Mouse (Mus musculus) hindbrain, embryonic 16.5 days (tissue): Measurements from ENCODE around the gene Slc5a12. TPM values are rescaled to one million over a fixed set of nuclear protein-coding genes. Genes with fewer than 3 reads are reported as not detected.

Experiments
- ATAC-seq: fragments of 200-750 bp; cut with Nextera tagmentation; 2 replicates; pipeline ENCODE4 v1.8.0; 2017; ENCODE audit warnings: moderate TSS enrichment, moderate library complexity
- H3K27ac ChIP-seq: fragments of 300-500 bp; sonication (generic); 2 replicates; pipeline ENCODE4 v1.5.1; 2014; ENCODE audit warnings: low read depth, mild to moderate bottlenecking, control low read depth, low read length, moderate library complexity
- H3K27me3 ChIP-seq: fragments of 300-500 bp; sonication (generic); replicated peaks from 2 replicates; pipeline ENCODE4 v1.6.1; 2014; ENCODE audit warnings: low read length; ENCODE audit not compliant: control insufficient read depth, insufficient read depth
- H3K36me3 ChIP-seq: fragments of 300-500 bp; sonication (generic); 2 replicates; pipeline ENCODE4 v1.6.1; 2014; ENCODE audit warnings: mild to moderate bottlenecking, low read length, moderate library complexity, mixed read lengths; ENCODE audit not compliant: control insufficient read depth, insufficient read depth
- H3K4me1 ChIP-seq: fragments of 300-500 bp; sonication (generic); 2 replicates; pipeline ENCODE4 v1.6.1; 2014; ENCODE audit warnings: low read depth, low read length; ENCODE audit not compliant: control insufficient read depth, insufficient read depth
- H3K4me2 ChIP-seq: fragments of 300-500 bp; sonication (generic); 2 replicates; pipeline ENCODE4 v1.6.1; 2014; ENCODE audit warnings: mild to moderate bottlenecking, low read length, control low read depth, moderate library complexity
- H3K4me3 ChIP-seq: fragments of 300-500 bp; sonication (generic); 2 replicates; pipeline ENCODE4 v1.5.1; 2014; ENCODE audit warnings: mild to moderate bottlenecking, low read length, control low read depth, moderate library complexity
- H3K9ac ChIP-seq: fragments of 300-500 bp; sonication (generic); 2 replicates; pipeline ENCODE4 v1.6.1; 2014; ENCODE audit warnings: low read depth, mild to moderate bottlenecking, control low read depth, low read length, moderate library complexity
- H3K9me3 ChIP-seq: fragments of 300-500 bp; sonication (generic); 2 replicates; pipeline ENCODE4 v1.6.1; 2014; ENCODE audit warnings: mild to moderate bottlenecking, low read length, moderate library complexity; ENCODE audit not compliant: control insufficient read depth
- WGBS: fragments of 180-500 bp; shearing (Covaris S2); extraction: QIAGEN DNeasy Blood & Tissue Kit; methylation state at CpG from one replicate; pipeline ENCODE4 v1.1.7; 2014; 5-methylcytosine and 5-hydroxymethylcytosine counted together
- polyA plus RNA-seq: library from polyadenylated mRNA; unstranded; fragments of >200 nt; fragmentation: Nextera tagmentation; extraction: Ambion mirVana; gene quantifications from 2 replicates; pipeline ENCODE4 v1.2.1, GENCODE M21; 2015

Slc5a12 gene
- polyA plus RNA-seq, 1 experiment from 2014 or later: not detected

DNA sequence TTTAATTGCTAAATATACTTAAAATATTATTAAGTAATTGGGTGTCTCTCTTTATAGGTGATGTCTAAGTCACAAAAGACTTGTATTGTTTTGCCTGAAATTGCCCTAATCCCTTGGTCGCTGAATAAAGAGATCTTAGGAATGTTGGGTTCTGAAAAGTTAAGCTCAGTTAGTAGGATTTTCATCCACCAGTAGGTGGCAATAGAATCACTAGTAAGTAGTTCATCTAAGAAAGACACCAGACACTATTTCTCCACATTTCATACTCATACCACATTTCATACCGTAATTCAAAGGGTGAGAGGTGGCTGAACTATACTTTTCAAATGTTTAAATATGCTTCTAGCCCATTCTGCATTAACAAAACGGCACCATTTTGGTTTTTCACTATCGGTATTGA lies 66.2 kb downstream of the Slc5a12 start:
- H3K4me1 ChIP-seq: no peaks in the 10 kb centered on the region
- no peaks in the 10 kb centered on the region for H3K27me3 ChIP-seq
- no peak overlapping the region for H3K27ac ChIP-seq
- WGBS: 53% methylated on average over 4 of the region's 4 CpGs
- H3K9me3 ChIP-seq: no peaks in the 10 kb centered on the region
- ATAC-seq: peak; percentile 70; the same call in 1 of the 2 replicates
- H3K4me3 ChIP-seq: no peak overlapping the region
- no peak overlapping the region for H3K9ac ChIP-seq
- H3K36me3 ChIP-seq: no peaks in the 10 kb centered on the region
- no peak overlapping the region for H3K4me2 ChIP-seq

DNA sequence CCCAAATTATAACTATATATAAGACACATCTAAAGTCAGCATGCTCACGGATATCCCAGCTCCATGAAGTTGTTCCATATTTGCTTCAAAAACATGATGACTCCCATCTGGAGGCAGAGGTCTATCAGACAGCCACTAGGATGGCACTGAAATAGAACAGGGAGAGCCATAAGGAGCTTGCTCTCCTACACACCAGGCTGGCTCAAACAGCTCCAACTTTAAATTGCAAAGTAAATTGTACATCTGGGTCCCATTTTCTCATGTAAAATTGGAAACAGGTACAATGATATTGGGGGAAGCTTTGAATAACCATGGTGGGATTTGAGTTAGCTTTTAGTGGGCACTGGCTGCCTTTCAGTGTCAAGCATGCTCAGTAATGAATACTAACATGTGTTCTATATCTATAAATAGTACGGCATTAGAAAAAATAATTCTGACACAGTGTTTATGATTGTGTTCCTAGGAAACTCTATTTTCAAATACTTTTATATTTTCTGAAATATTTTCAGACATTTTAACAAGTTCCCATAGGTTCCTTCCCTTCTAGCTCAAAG lies 74.0 kb downstream of the Slc5a12 start:
- no peaks in the 10 kb centered on the region for H3K27me3 ChIP-seq

More for the DNA sequence above, 74.0 kb downstream of the Slc5a12 start:
- H3K36me3 ChIP-seq: no peaks in the 10 kb centered on the region
- no peaks in the 10 kb centered on the region for H3K4me1 ChIP-seq
- no peaks in the 10 kb centered on the region for H3K9me3 ChIP-seq
- no peak overlapping the region for H3K9ac ChIP-seq
- no peak overlapping the region for H3K4me2 ChIP-seq
- 94% methylated on average over 2 of the region's 2 CpGs for WGBS
- H3K27ac ChIP-seq: no peak overlapping the region
- no peak for ATAC-seq
- no peak overlapping the region for H3K4me3 ChIP-seq

Other genes starting within 250 kb of the Slc5a12 start
- 9.4 and 10.7 TPM in 2 replicates for gene Fibin, start 234.1 kb upstream of the Slc5a12 start, polyA plus RNA-seq
- 0.11 and 0.34 TPM in 2 replicates for gene Muc15, start 124.0 kb downstream of the Slc5a12 start, polyA plus RNA-seq